Mouse (Mus musculus) lung, postnatal 0 days (tissue): ENCODE results near the gene Atl3. TPM values are rescaled to one million over a fixed set of nuclear protein-coding genes. Genes with fewer than 3 reads are reported as not detected.

Experiments
- ATAC-seq: fragments of 200-750 bp; cut with Nextera tagmentation; 2 replicates; pipeline ENCODE4 v1.8.0; 2017; ENCODE audit warnings: moderate library complexity
- DNase-seq: peaks from one replicate; pipeline ENCODE4 v3.0.0-alpha.2; 2016; ENCODE audit warnings: low spot score
- H3K27ac ChIP-seq: fragments of 300-500 bp; sonication (generic); 2 replicates; pipeline ENCODE4 v1.5.1; 2014; ENCODE audit warnings: antibody characterized with exemption, mild to moderate bottlenecking, low read length, mixed read lengths
- H3K27me3 ChIP-seq: fragments of 300-500 bp; sonication (generic); replicated peaks from 2 replicates; pipeline ENCODE4 v1.6.1; 2014; ENCODE audit warnings: low read length, mixed read lengths; ENCODE audit not compliant: insufficient read depth
- H3K36me3 ChIP-seq: fragments of 300-500 bp; sonication (generic); 2 replicates; pipeline ENCODE4 v1.6.1; 2014; ENCODE audit warnings: low read length, mixed read lengths; ENCODE audit not compliant: insufficient read depth
- H3K4me1 ChIP-seq: fragments of 300-500 bp; sonication (generic); 2 replicates; pipeline ENCODE4 v1.6.1; 2014; ENCODE audit warnings: antibody characterized with exemption, low read depth, low read length, mixed read lengths; ENCODE audit not compliant: insufficient read depth
- H3K4me2 ChIP-seq: fragments of 300-500 bp; sonication (generic); replicated peaks from 2 replicates; pipeline ENCODE4 v1.6.1; 2014; ENCODE audit warnings: low read depth, mild to moderate bottlenecking, low read length, moderate library complexity, mixed read lengths
- H3K4me3 ChIP-seq: fragments of 300-500 bp; sonication (generic); 2 replicates; pipeline ENCODE4 v1.5.1; 2014; ENCODE audit warnings: low read depth, low read length
- H3K9ac ChIP-seq: fragments of 300-500 bp; sonication (generic); replicated peaks from 2 replicates; pipeline ENCODE4 v1.6.1; 2014; ENCODE audit warnings: low read depth, mild to moderate bottlenecking
- H3K9me3 ChIP-seq: fragments of 300-500 bp; sonication (generic); 2 replicates; pipeline ENCODE4 v1.6.1; 2016; ENCODE audit warnings: low read length, mixed read lengths
- CTCF ChIP-seq: IDR thresholded peaks from 2 replicates; pipeline ENCODE4 v1.5.1; 2016; ENCODE audit warnings: antibody characterized with exemption, mild to moderate bottlenecking
- EP300 ChIP-seq: IDR thresholded peaks from 2 replicates; pipeline ENCODE4 v1.6.1; 2016; ENCODE audit warnings: antibody characterized with exemption, mild to moderate bottlenecking, control low read depth
- WGBS: fragments of 180-500 bp; shearing (Covaris S2); extraction: QIAGEN DNeasy Blood & Tissue Kit; methylation state at CpG from one replicate; pipeline ENCODE4 v1.1.7; 2014; 5-methylcytosine and 5-hydroxymethylcytosine counted together
- polyA plus RNA-seq: library from polyadenylated mRNA; unstranded; fragments of >200 nt; fragmentation: Nextera tagmentation; extraction: Ambion mirVana; gene quantifications from 2 replicates; pipeline ENCODE4 v1.2.1, GENCODE M21; 2015

The Atl3 gene
- polyA plus RNA-seq, 1 experiment from 2014 or later, result 20.0 TPM

- Histone ChIP-seq H3K9ac (no peak overlapping the region), H3K4me1 (no peaks in the 10 kb centered on the region), H3K36me3 (peaks cover 17% of the 10 kb centered on the region), H3K4me2 (no peak overlapping the region), H3K9me3 (no peaks in the 10 kb centered on the region), H3K27ac (no peak overlapping the region), H3K27me3 (no peaks in the 10 kb centered on the region), H3K4me3 (no peak overlapping the region)
- TF ChIP-seq EP300 (no peak), CTCF (peak; percentile 44)
- no peak for ATAC-seq
- DNase-seq, result no peak
- 76% methylated on average over 4 of the region's 4 CpGs for WGBS
Measured at GRCm38 (mm10) chr19:7508026-7508425, 14.2 kb downstream of the Atl3 start.

DNA sequence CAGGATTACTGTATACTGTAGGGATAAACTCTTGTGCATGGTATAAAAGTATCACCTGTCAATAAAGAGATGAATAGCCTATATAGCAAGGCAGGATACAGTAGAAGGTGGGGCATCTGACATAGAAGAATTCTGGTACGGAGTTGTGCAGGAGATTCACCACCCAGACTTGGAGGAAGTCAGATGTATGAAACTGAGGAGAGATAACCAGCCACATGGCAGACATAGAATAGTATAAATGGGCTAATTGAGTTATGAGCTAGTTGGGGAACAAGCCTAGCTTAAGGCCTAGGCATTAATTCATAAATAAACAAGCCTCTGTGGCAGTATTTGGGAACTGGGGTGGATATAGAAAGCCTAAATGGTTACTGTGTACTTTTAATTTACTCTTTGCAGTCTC, 22.6 kb downstream of the Atl3 start:
- 0 out of 2 replicates have a peak, but pooled peaks cover 10% of the 10 kb centered on the region for H3K36me3 ChIP-seq
- H3K27ac ChIP-seq, result no peak overlapping the region
- no peak overlapping the region for H3K4me3 ChIP-seq
- no peaks in the 10 kb centered on the region for H3K4me1 ChIP-seq
- no peaks in the 10 kb centered on the region for H3K27me3 ChIP-seq
- DNase-seq (no peak), ATAC-seq (no peak)
- 69% methylated on average over 1 of the region's 1 CpGs for WGBS
- H3K9ac ChIP-seq, result no peak overlapping the region
- no peak overlapping the region for H3K4me2 ChIP-seq
- H3K9me3 ChIP-seq, result no peaks in the 10 kb centered on the region
- no peak for TF ChIP-seq CTCF

- DNase-seq, result no peak
- 84% methylated on average over 3 of the region's 3 CpGs for WGBS
- Histone ChIP-seq H3K36me3 (peaks cover 27% of the 10 kb centered on the region; the same call in 1 of the 2 replicates), H3K9me3 (no peaks in the 10 kb centered on the region), H3K27me3 (no peaks in the 10 kb centered on the region), H3K9ac (no peak overlapping the region), H3K4me1 (no peaks in the 10 kb centered on the region), H3K4me3 (no peak overlapping the region), H3K4me2 (no peak overlapping the region), H3K27ac (no peak overlapping the region)
- TF ChIP-seq EP300 (no peak), CTCF (no peak)
- no peak for ATAC-seq
Measured at GRCm38 (mm10) chr19:7521619-7522018, 27.8 kb downstream of the Atl3 start.

GRCm38 (mm10) chr19:7522856-7523255, 29.0 kb downstream of the Atl3 start:
- TF ChIP-seq CTCF (no peak), EP300 (no peak)
- Histone ChIP-seq H3K9me3 (no peaks in the 10 kb centered on the region), H3K9ac (no peak overlapping the region), H3K36me3 (peaks cover 32% of the 10 kb centered on the region; the same call in 1 of the 2 replicates), H3K4me1 (no peaks in the 10 kb centered on the region), H3K4me2 (no peak overlapping the region), H3K27ac (no peak overlapping the region), H3K4me3 (no peak overlapping the region), H3K27me3 (no peaks in the 10 kb centered on the region)
- no peak for ATAC-seq
- WGBS, result 84% methylated on average over 2 of the region's 2 CpGs
- DNase-seq, result no peak

DNA sequence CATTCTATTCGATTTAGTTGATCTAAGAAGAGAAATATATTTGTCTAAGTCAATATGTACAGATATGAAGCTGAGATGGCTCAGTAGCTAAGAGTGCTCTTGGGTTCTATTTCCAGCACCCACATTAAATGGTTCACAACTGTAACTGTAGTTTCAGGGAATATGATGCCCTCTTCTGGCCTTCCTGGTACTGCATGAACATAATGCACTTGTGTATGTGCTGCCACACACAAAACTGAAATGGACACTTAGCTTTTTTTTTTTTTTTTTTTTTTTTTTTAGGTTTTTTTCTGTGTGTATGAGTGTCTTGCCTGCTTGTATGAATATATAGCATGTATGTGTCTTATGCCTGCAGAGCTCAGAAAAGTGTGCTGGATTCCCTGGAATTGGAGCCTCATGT, 29.5 kb downstream of the Atl3 start:
- no peak for DNase-seq
- H3K4me3 ChIP-seq, result no peak overlapping the region
- no peak overlapping the region for H3K4me2 ChIP-seq
- TF ChIP-seq EP300, result no peak
- TF ChIP-seq CTCF, result peak; percentile 48
- ATAC-seq, result no peak
- H3K36me3 ChIP-seq, result peaks cover 32% of the 10 kb centered on the region; the same call in 1 of the 2 replicates
- H3K27ac ChIP-seq, result no peak overlapping the region
- no peaks in the 10 kb centered on the region for H3K4me1 ChIP-seq
- 95% methylated on average over 1 of the region's 1 CpGs for WGBS
- H3K9me3 ChIP-seq, result no peaks in the 10 kb centered on the region
- H3K9ac ChIP-seq, result no peak overlapping the region
- no peaks in the 10 kb centered on the region for H3K27me3 ChIP-seq

DNA sequence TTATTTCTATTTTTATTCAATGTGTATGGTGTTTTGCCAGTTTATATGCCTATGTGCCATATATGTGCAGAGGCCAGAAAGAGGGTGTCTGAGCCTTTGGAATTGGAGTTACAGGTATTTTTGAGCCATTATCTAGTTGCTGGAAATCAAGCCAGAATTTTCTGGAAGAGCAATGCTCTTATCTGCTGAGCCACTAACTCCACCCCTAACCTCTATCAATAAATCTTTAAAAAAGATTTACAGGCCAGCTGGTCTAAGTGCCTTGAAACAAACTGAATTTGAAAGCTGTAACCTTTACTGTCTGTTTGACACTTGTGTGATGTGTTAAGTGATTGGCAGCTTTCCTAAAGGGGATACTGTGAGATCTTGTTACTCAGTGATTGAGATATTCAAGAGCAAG, 29.9 kb downstream of the Atl3 start:
- ATAC-seq, result no peak
- Histone ChIP-seq H3K4me2 (no peak overlapping the region), H3K27me3 (no peaks in the 10 kb centered on the region), H3K9ac (no peak overlapping the region), H3K4me1 (no peaks in the 10 kb centered on the region), H3K27ac (no peak overlapping the region), H3K9me3 (no peaks in the 10 kb centered on the region), H3K4me3 (no peak overlapping the region), H3K36me3 (peaks cover 36% of the 10 kb centered on the region; the same call in 1 of the 2 replicates)
- no peak for DNase-seq
- TF ChIP-seq CTCF (no peak), EP300 (no peak)

DNA sequence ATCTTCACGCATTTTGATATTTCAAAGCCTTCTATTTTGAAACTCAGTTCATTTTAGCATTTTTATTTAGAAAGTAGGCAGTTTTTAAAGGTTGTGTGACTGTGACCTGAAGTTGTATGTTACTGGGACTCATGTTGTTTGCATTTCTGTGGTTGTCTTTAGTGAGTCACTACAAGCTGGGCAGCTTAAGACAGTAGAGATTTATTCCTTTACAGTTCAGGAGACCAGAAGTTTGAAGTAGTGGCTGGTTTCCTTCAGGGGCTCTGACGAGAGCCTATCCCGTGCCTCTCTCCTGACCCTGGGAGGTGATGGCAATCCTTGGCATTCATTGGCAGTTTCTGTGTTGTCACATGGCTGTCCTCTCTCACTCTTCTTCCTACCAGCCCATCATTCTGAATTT, 31.0 kb downstream of the Atl3 start:
- Histone ChIP-seq H3K27me3 (no peaks in the 10 kb centered on the region), H3K4me2 (no peak overlapping the region), H3K4me1 (no peaks in the 10 kb centered on the region), H3K27ac (no peak overlapping the region), H3K36me3 (peaks cover 30% of the 10 kb centered on the region; the same call in 1 of the 2 replicates), H3K4me3 (no peak overlapping the region), H3K9ac (no peak overlapping the region), H3K9me3 (no peaks in the 10 kb centered on the region)
- TF ChIP-seq EP300 (no peak), CTCF (no peak)
- ATAC-seq (no peak), DNase-seq (no peak)
- 69% methylated on average over 3 of the region's 3 CpGs for WGBS
